Mouse (Mus musculus) neutrophil, adult 5-6 weeks (primary cell): Measurements from ENCODE around the gene Tmeff1. TPM values are rescaled to one million over a fixed set of nuclear protein-coding genes. Genes with fewer than 3 reads are reported as not detected.
"Not testable (repeated sequence)": the region's sequence is repeated elsewhere in the genome, so short reads cannot be mapped to it uniquely, and the experiment has no call there.

Source experiments
- ATAC-seq: fragments of 151-379, 151-347 bp; 2 replicates; pipeline ENCODE4 v1.8.0; 2017; ENCODE audit warnings: mild to moderate bottlenecking, moderate TSS enrichment; ENCODE audit not compliant: insufficient number of reproducible peaks, poor library complexity, low FRiP score, severe bottlenecking; ENCODE audit errors: extremely low read depth
- total RNA-seq: library from RNA; stranded (forward); fragments of 200-1000 nt; gene quantifications from 2 replicates; pipeline ENCODE4 v1.2.3, GENCODE M21; 2017

Gene Tmeff1
- total RNA-seq, 1 experiment from 2014 or later, result 0.23 TPM

GRCm38 (mm10) chr4:48660619-48661575 lies 75.9 kb downstream of the Tmeff1 start:
- no peak for ATAC-seq

- no peak for ATAC-seq
These were observed 78.3 kb downstream of the Tmeff1 start, which contains the start of gene Cavin4 for GRCm38 (mm10) chr4:48663271-48663670. Gene Cavin4, plus strand, starts transcription at chr4:48663514.

- ATAC-seq, result no peak
These were observed 79.0 kb downstream of the Tmeff1 start for GRCm38 (mm10) chr4:48664021-48664420.

- ATAC-seq, result no peak
These were observed 82.3 kb downstream of the Tmeff1 start for GRCm38 (mm10) chr4:48667279-48667678.

- no peak for ATAC-seq
These were observed 87.9 kb downstream of the Tmeff1 start for GRCm38 (mm10) chr4:48672915-48673314.

GRCm38 (mm10) chr4:48674412-48674811 lies 89.4 kb downstream of the Tmeff1 start:
- no peak for ATAC-seq

- ATAC-seq, result no peak
These were observed 91.7 kb downstream of the Tmeff1 start for GRCm38 (mm10) chr4:48676570-48677185.

GRCm38 (mm10) chr4:48677276-48677675 lies 92.3 kb downstream of the Tmeff1 start:
- no peak for ATAC-seq

GRCm38 (mm10) chr4:48677812-48678211 lies 92.8 kb downstream of the Tmeff1 start:
- ATAC-seq, result no peak

- no peak for ATAC-seq
These were observed 93.8 kb downstream of the Tmeff1 start for GRCm38 (mm10) chr4:48678793-48679192.

GRCm38 (mm10) chr4:48679728-48680127 lies 94.8 kb downstream of the Tmeff1 start:
- not testable (repeated sequence) for ATAC-seq

- no peak for ATAC-seq
These were observed 95.2 kb downstream of the Tmeff1 start for GRCm38 (mm10) chr4:48680214-48680613.

- ATAC-seq, result no peak
These were observed 95.8 kb downstream of the Tmeff1 start for GRCm38 (mm10) chr4:48680648-48681343.

- no peak for ATAC-seq
These were observed 98.2 kb downstream of the Tmeff1 start for GRCm38 (mm10) chr4:48683126-48683525.

- ATAC-seq, result not testable (repeated sequence)
These were observed 98.7 kb downstream of the Tmeff1 start for GRCm38 (mm10) chr4:48683633-48684209.

GRCm38 (mm10) chr4:48684593-48685187 lies 99.7 kb downstream of the Tmeff1 start:
- ATAC-seq, result no peak

- ATAC-seq, result no peak
These were observed 103.2 kb downstream of the Tmeff1 start for GRCm38 (mm10) chr4:48688148-48688547.

GRCm38 (mm10) chr4:48690640-48691039 lies 105.7 kb downstream of the Tmeff1 start:
- ATAC-seq, result no peak
